Mouse (Mus musculus) hindbrain, embryonic 11.5 days (tissue): ENCODE data around the gene Gm42372. TPM values are rescaled to one million over a fixed set of nuclear protein-coding genes. Genes with fewer than 3 reads are reported as not detected.

ENCODE experiments used
- ATAC-seq: fragments of 200-750 bp; cut with Nextera tagmentation; 2 replicates; pipeline ENCODE4 v1.8.0; 2017; ENCODE audit warnings: mild to moderate bottlenecking, moderate TSS enrichment, moderate library complexity; ENCODE audit not compliant: low FRiP score
- DNase-seq: peaks from one replicate; pipeline ENCODE4 v3.0.0-alpha.2; 2015; ENCODE audit warnings: low spot score
- H3K27ac ChIP-seq: fragments of 300-500 bp; sonication (generic); 2 replicates; pipeline ENCODE4 v1.5.1; 2014; ENCODE audit warnings: mild to moderate bottlenecking, low read depth, low read length
- H3K27me3 ChIP-seq: fragments of 300-500 bp; sonication (generic); 2 replicates; pipeline ENCODE4 v1.6.1; 2014; ENCODE audit warnings: mild to moderate bottlenecking, low read length, moderate library complexity, mixed read lengths; ENCODE audit not compliant: control insufficient read depth, insufficient read depth
- H3K36me3 ChIP-seq: fragments of 300-500 bp; sonication (generic); 2 replicates; pipeline ENCODE4 v1.6.1; 2014; ENCODE audit warnings: mild to moderate bottlenecking, low read length, moderate library complexity, mixed read lengths; ENCODE audit not compliant: control insufficient read depth, insufficient read depth
- H3K4me1 ChIP-seq: fragments of 300-500 bp; sonication (generic); replicated peaks from 2 replicates; pipeline ENCODE4 v1.6.1; 2014; ENCODE audit warnings: low read length, mixed read lengths; ENCODE audit not compliant: control insufficient read depth, insufficient read depth
- H3K4me2 ChIP-seq: fragments of 300-500 bp; sonication (generic); replicated peaks from 2 replicates; pipeline ENCODE4 v1.6.1; 2014; ENCODE audit warnings: mild to moderate bottlenecking, low read depth, low read length
- H3K4me3 ChIP-seq: fragments of 300-500 bp; sonication (generic); 2 replicates; pipeline ENCODE4 v1.5.1; 2014; ENCODE audit warnings: low read depth, low read length
- H3K9ac ChIP-seq: fragments of 300-500 bp; sonication (generic); 2 replicates; pipeline ENCODE4 v1.6.1; 2014; ENCODE audit warnings: low read depth, low read length
- H3K9me3 ChIP-seq: fragments of 300-500 bp; sonication (generic); 2 replicates; pipeline ENCODE4 v1.6.1; 2016; ENCODE audit warnings: low read length; ENCODE audit not compliant: control insufficient read depth
- WGBS: fragments of 180-500 bp; shearing (Covaris S2); extraction: QIAGEN DNeasy Blood & Tissue Kit; methylation state at CpG from one replicate; pipeline ENCODE4 v1.1.7; 2014; 5-methylcytosine and 5-hydroxymethylcytosine counted together
- polyA plus RNA-seq: library from polyadenylated mRNA; unstranded; fragments of >200 nt; fragmentation: Nextera tagmentation; extraction: Ambion mirVana; gene quantifications from 2 replicates; pipeline ENCODE4 v1.2.1, GENCODE M21; 2014

Gene Gm42372
- polyA plus RNA-seq, 1 experiment from 2014 or later, result 1.7 TPM

- no peak for DNase-seq
- Histone ChIP-seq H3K27me3 (no peaks in the 10 kb centered on the region), H3K4me3 (no peak overlapping the region), H3K4me2 (no peak overlapping the region), H3K9ac (no peak overlapping the region), H3K27ac (no peak overlapping the region), H3K36me3 (peaks cover 19% of the 10 kb centered on the region), H3K4me1 (peaks cover 3% of the 10 kb centered on the region), H3K9me3 (no peaks in the 10 kb centered on the region)
- 95% methylated on average over 15 of the region's 15 CpGs for WGBS
- no peak for ATAC-seq
Measured at GRCm38 (mm10) chr7:17022176-17022575, 39.3 kb downstream of the Gm42372 start.

- H3K4me1 ChIP-seq, result peaks cover 3% of the 10 kb centered on the region
- DNase-seq (no peak), ATAC-seq (no peak)
- WGBS, result 87% methylated on average over 4 of the region's 4 CpGs
- H3K9me3 ChIP-seq, result no peaks in the 10 kb centered on the region
- no peak overlapping the region for H3K4me2 ChIP-seq
- no peak overlapping the region for H3K27ac ChIP-seq
- peaks cover 17% of the 10 kb centered on the region for H3K36me3 ChIP-seq
- H3K9ac ChIP-seq, result no peak overlapping the region
- no peak overlapping the region for H3K4me3 ChIP-seq
- no peaks in the 10 kb centered on the region for H3K27me3 ChIP-seq
Measured at GRCm38 (mm10) chr7:17023701-17024100, 40.8 kb downstream of the Gm42372 start.

- ATAC-seq, result no peak
- H3K4me2 ChIP-seq, result no peak overlapping the region
- 91% methylated on average over 6 of the region's 6 CpGs for WGBS
Measured at GRCm38 (mm10) chr7:17024141-17024540, 41.3 kb downstream of the Gm42372 start.

GRCm38 (mm10) chr7:17024814-17025504, 42.1 kb downstream of the Gm42372 start:
- no peaks in the 10 kb centered on the region for H3K27me3 ChIP-seq
- peaks cover 3% of the 10 kb centered on the region for H3K4me1 ChIP-seq
- no peaks in the 10 kb centered on the region for H3K9me3 ChIP-seq
- WGBS, result 93% methylated on average over 10 of the region's 10 CpGs
- no peak overlapping the region for H3K9ac ChIP-seq
- H3K27ac ChIP-seq, result no peak overlapping the region
- no peak overlapping the region for H3K4me3 ChIP-seq
- no peak for DNase-seq
- peaks cover 16% of the 10 kb centered on the region for H3K36me3 ChIP-seq
- no peak for ATAC-seq
- H3K4me2 ChIP-seq, result no peak overlapping the region

More at GRCm38 (mm10) chr7:17024141-17024540, 41.3 kb downstream of the Gm42372 start:
- Histone ChIP-seq H3K27ac (no peak overlapping the region), H3K4me1 (peaks cover 3% of the 10 kb centered on the region), H3K9me3 (no peaks in the 10 kb centered on the region), H3K4me3 (no peak overlapping the region), H3K36me3 (peaks cover 17% of the 10 kb centered on the region), H3K9ac (no peak overlapping the region), H3K27me3 (no peaks in the 10 kb centered on the region)
- no peak for DNase-seq

- H3K9me3 ChIP-seq, result no peaks in the 10 kb centered on the region
- WGBS, result 82% methylated on average over 4 of the region's 4 CpGs
- H3K4me2 ChIP-seq, result no peak overlapping the region
- peaks cover 3% of the 10 kb centered on the region for H3K4me1 ChIP-seq
- DNase-seq (no peak), ATAC-seq (no peak)
- no peak overlapping the region for H3K9ac ChIP-seq
- H3K27ac ChIP-seq, result no peak overlapping the region
- H3K4me3 ChIP-seq, result no peak overlapping the region
- H3K27me3 ChIP-seq, result no peaks in the 10 kb centered on the region
- peaks cover 14% of the 10 kb centered on the region for H3K36me3 ChIP-seq
Measured at GRCm38 (mm10) chr7:17025505-17025894, 42.6 kb downstream of the Gm42372 start.

GRCm38 (mm10) chr7:17025896-17026622, 43.2 kb downstream of the Gm42372 start:
- Histone ChIP-seq H3K4me3 (no peak overlapping the region), H3K9ac (no peak overlapping the region), H3K36me3 (peaks cover 10% of the 10 kb centered on the region; the same call in 1 of the 2 replicates), H3K27ac (no peak overlapping the region), H3K4me2 (peak overlapping the region; percentile 69; the same call in 1 of the 2 replicates), H3K27me3 (no peaks in the 10 kb centered on the region), H3K4me1 (peaks cover 3% of the 10 kb centered on the region), H3K9me3 (no peaks in the 10 kb centered on the region)
- DNase-seq (no peak), ATAC-seq (no peak)
- 76% methylated on average over 9 of the region's 9 CpGs for WGBS

- Histone ChIP-seq H3K4me1 (peaks cover 3% of the 10 kb centered on the region), H3K27ac (peak overlapping the region; percentile 67; the same call in 1 of the 2 replicates), H3K27me3 (no peaks in the 10 kb centered on the region), H3K4me3 (peak overlapping the region; percentile 82), H3K4me2 (peak overlapping the region; percentile 69), H3K36me3 (0 out of 2 replicates have a peak, but pooled peaks cover 3% of the 10 kb centered on the region), H3K9ac (peak overlapping the region; percentile 80), H3K9me3 (no peaks in the 10 kb centered on the region)
- DNase-seq, result peak; percentile 84
- 9% methylated on average over 24 of the region's 24 CpGs for WGBS
- ATAC-seq, result peak; percentile 77
Measured at GRCm38 (mm10) chr7:17026710-17027587, 44.1 kb downstream of the Gm42372 start.

GRCm38 (mm10) chr7:17027588-17028343, 44.9 kb downstream of the Gm42372 start, which contains the start of gene Ppp5c:
Ppp5c (minus strand) TSS chr7:17027924.
- peak within 1 kb of the TSS; percentile 67; the same call in 1 of the 2 replicates for H3K27ac ChIP-seq
- DNase-seq, result peak; percentile 91
- no peaks in the 10 kb centered on the region for H3K9me3 ChIP-seq
- ATAC-seq, result peak; percentile 92
- peak within 1 kb of the TSS; percentile 69 for H3K4me2 ChIP-seq
- H3K27me3 ChIP-seq, result no peaks in the 10 kb centered on the region
- H3K4me1 ChIP-seq, result peaks cover 3% of the 10 kb centered on the region
- peak within 1 kb of the TSS; percentile 80 for H3K9ac ChIP-seq
- peak within 1 kb of the TSS; percentile 82 for H3K4me3 ChIP-seq
- H3K36me3 ChIP-seq, result no peaks in the 10 kb centered on the region
- under 1% methylated on average over 51 of the region's 58 CpGs for WGBS
